Mouse (Mus musculus) heart, embryonic 12.5 days (tissue): ENCODE results near the gene Hsf4. TPM values are rescaled to one million over a fixed set of nuclear protein-coding genes. Genes with fewer than 3 reads are reported as not detected.

Experiments
- ATAC-seq: fragments of 200-750 bp; cut with Nextera tagmentation; 2 replicates; pipeline ENCODE4 v1.8.0; 2017; ENCODE audit warnings: moderate TSS enrichment, moderate library complexity; ENCODE audit not compliant: insufficient number of reproducible peaks, low FRiP score
- H3K27ac ChIP-seq: fragments of 300-500 bp; sonication (generic); 2 replicates; pipeline ENCODE4 v1.5.1; 2016; ENCODE audit warnings: mild to moderate bottlenecking, moderate library complexity; ENCODE audit not compliant: poor library complexity, severe bottlenecking
- H3K27me3 ChIP-seq: fragments of 300-500 bp; sonication (generic); replicated peaks from 2 replicates; pipeline ENCODE4 v1.6.1; 2016; ENCODE audit warnings: mild to moderate bottlenecking, moderate library complexity
- H3K36me3 ChIP-seq: fragments of 300-500 bp; sonication (generic); 2 replicates; pipeline ENCODE4 v1.6.1; 2016; ENCODE audit warnings: mild to moderate bottlenecking, moderate library complexity
- H3K4me1 ChIP-seq: fragments of 300-500 bp; sonication (generic); replicated peaks from 2 replicates; pipeline ENCODE4 v1.6.1; 2016; ENCODE audit warnings: mild to moderate bottlenecking
- H3K4me2 ChIP-seq: fragments of 300-500 bp; sonication (generic); 2 replicates; pipeline ENCODE4 v1.6.1; 2016; ENCODE audit warnings: mild to moderate bottlenecking, moderate library complexity
- H3K4me3 ChIP-seq: fragments of 300-500 bp; sonication (generic); 2 replicates; pipeline ENCODE4 v1.5.1; 2016; ENCODE audit warnings: mild to moderate bottlenecking
- H3K9ac ChIP-seq: fragments of 300-500 bp; sonication (generic); 2 replicates; pipeline ENCODE4 v1.6.1; 2016; ENCODE audit warnings: mild to moderate bottlenecking, moderate library complexity
- H3K9me3 ChIP-seq: fragments of 300-500 bp; sonication (generic); replicated peaks from 2 replicates; pipeline ENCODE4 v1.6.1; 2016; ENCODE audit warnings: mild to moderate bottlenecking, moderate library complexity
- WGBS: fragments of 180-500 bp; shearing (Covaris S2); methylation state at CpG from one replicate; pipeline ENCODE4 v1.1.7; 2016; 5-methylcytosine and 5-hydroxymethylcytosine counted together
- polyA plus RNA-seq: library from polyadenylated mRNA; unstranded; fragments of >200 nt; fragmentation: Nextera tagmentation; extraction: Ambion mirVana; gene quantifications from 2 replicates; pipeline ENCODE4 v1.2.1, GENCODE M21; 2016

Hsf4 gene
- polyA plus RNA-seq, 1 experiment from 2014 or later: not detected

GRCm38 (mm10) chr8:105260371-105261099, 9.1 kb upstream of the Hsf4 start:
- H3K36me3 ChIP-seq: no peaks in the 10 kb centered on the region
- 0 out of 2 replicates have a peak, but pooled peaks cover 4% of the 10 kb centered on the region for H3K9me3 ChIP-seq
- WGBS: 62% methylated on average over 7 of the region's 7 CpGs
- peak overlapping the region; percentile 86; the same call in 1 of the 2 replicates for H3K4me2 ChIP-seq
- H3K4me3 ChIP-seq: no peak overlapping the region
- no peak overlapping the region for H3K9ac ChIP-seq
- peaks cover 71% of the 10 kb centered on the region for H3K27me3 ChIP-seq
- no peak overlapping the region for H3K27ac ChIP-seq
- peaks cover 26% of the 10 kb centered on the region for H3K4me1 ChIP-seq
- ATAC-seq: no peak

DNA sequence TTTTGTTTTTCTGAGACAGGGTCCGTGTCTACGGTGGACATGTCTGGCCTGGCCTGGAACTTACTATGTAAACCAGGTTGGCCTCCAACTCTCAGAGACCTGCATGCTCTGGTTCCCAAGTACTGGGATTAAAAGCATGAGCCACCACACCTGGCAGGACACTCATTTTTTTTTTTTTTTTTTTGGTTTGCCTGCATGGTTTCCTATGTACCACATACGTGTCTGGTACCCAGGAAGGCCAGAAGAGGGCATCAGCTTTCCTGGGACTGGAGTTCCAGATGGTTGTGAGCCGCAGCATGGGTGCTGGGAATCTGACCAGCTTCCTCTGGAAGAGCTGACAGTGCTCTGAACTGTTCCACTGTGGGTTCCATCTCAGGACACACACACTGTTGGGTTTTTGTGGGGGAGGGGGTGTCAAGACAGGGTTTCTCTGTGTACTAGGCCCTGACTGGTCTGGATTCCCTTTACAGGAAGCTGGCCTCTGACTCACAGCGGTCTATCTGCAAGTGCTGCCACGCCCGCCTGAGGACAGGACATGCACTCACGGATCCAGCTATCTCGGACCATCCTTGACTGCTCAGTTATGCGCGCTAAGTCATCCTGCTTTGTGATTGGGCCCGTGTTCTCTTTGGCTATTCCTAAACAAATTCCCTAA, 8.1 kb upstream of the Hsf4 start:
- Histone ChIP-seq H3K27me3 (peaks cover 71% of the 10 kb centered on the region), H3K4me3 (no peak overlapping the region), H3K9ac (no peak overlapping the region), H3K4me1 (peaks cover 25% of the 10 kb centered on the region), H3K27ac (no peak overlapping the region), H3K9me3 (peaks cover 8% of the 10 kb centered on the region; the same call in 1 of the 2 replicates), H3K4me2 (no peak overlapping the region), H3K36me3 (no peaks in the 10 kb centered on the region)
- ATAC-seq: no peak
- 75% methylated on average over 12 of the region's 12 CpGs for WGBS

- Histone ChIP-seq H3K27me3 (peaks cover 76% of the 10 kb centered on the region), H3K4me2 (peak overlapping the region; percentile 97), H3K9me3 (peaks cover 8% of the 10 kb centered on the region; the same call in 1 of the 2 replicates), H3K4me1 (peaks cover 30% of the 10 kb centered on the region), H3K9ac (no peak overlapping the region), H3K4me3 (peak overlapping the region; percentile 87), H3K27ac (no peak overlapping the region), H3K36me3 (no peaks in the 10 kb centered on the region)
- no peak for ATAC-seq
- WGBS: 36% methylated on average over 16 of the region's 16 CpGs
Observed at GRCm38 (mm10) chr8:105263244-105263912, 6.2 kb upstream of the Hsf4 start.

- peak; percentile 67 for ATAC-seq
- peak within 1 kb of the TSS; percentile 87 for H3K4me3 ChIP-seq
- 2% methylated on average over 49 of the region's 54 CpGs for WGBS
- peaks cover 76% of the 10 kb centered on the region for H3K27me3 ChIP-seq
- H3K4me1 ChIP-seq: peaks cover 31% of the 10 kb centered on the region
- H3K27ac ChIP-seq: no peak within 1 kb of the TSS
- H3K36me3 ChIP-seq: no peaks in the 10 kb centered on the region
- H3K9me3 ChIP-seq: peaks cover 8% of the 10 kb centered on the region; the same call in 1 of the 2 replicates
- H3K9ac ChIP-seq: peak within 1 kb of the TSS; percentile 80
- peak within 1 kb of the TSS; percentile 97 for H3K4me2 ChIP-seq
Observed at GRCm38 (mm10) chr8:105264024-105264982, 5.3 kb upstream of the Hsf4 start, which contains the start of the genes Tradd and Fbxl8. Gene Tradd, minus strand, starts transcription at chr8:105264609. Gene Fbxl8, plus strand, starts transcription at chr8:105264648.

GRCm38 (mm10) chr8:105265128-105265527, 4.5 kb upstream of the Hsf4 start:
- no peak for ATAC-seq
- Histone ChIP-seq H3K9ac (peak overlapping the region; percentile 80), H3K27me3 (peaks cover 76% of the 10 kb centered on the region), H3K36me3 (no peaks in the 10 kb centered on the region), H3K27ac (no peak overlapping the region), H3K4me3 (peak overlapping the region; percentile 87), H3K9me3 (peaks cover 8% of the 10 kb centered on the region; the same call in 1 of the 2 replicates), H3K4me1 (peaks cover 31% of the 10 kb centered on the region), H3K4me2 (peak overlapping the region; percentile 97)
- 12% methylated on average over 10 of the region's 10 CpGs for WGBS

- H3K27ac ChIP-seq: no peak overlapping the region
- WGBS: 20% methylated on average over 13 of the region's 13 CpGs
- H3K4me3 ChIP-seq: no peak overlapping the region
- H3K9ac ChIP-seq: no peak overlapping the region
- no peak for ATAC-seq
- no peak overlapping the region for H3K4me2 ChIP-seq
- H3K9me3 ChIP-seq: peaks cover 5% of the 10 kb centered on the region; the same call in 1 of the 2 replicates
- H3K27me3 ChIP-seq: peaks cover 76% of the 10 kb centered on the region
- peaks cover 37% of the 10 kb centered on the region for H3K4me1 ChIP-seq
- H3K36me3 ChIP-seq: no peaks in the 10 kb centered on the region
Observed at GRCm38 (mm10) chr8:105266775-105267174, 2.8 kb upstream of the Hsf4 start.

- no peak overlapping the region for H3K27ac ChIP-seq
- under 1% methylated on average over 65 of the region's 65 CpGs for WGBS
Observed at GRCm38 (mm10) chr8:105268342-105269074, 1.1 kb upstream of the Hsf4 start.

GRCm38 (mm10) chr8:105269075-105269458, 534 bp upstream of the Hsf4 start:
- Histone ChIP-seq H3K4me3 (peak overlapping the region; percentile 53), H3K36me3 (no peaks in the 10 kb centered on the region), H3K4me2 (peak overlapping the region; percentile 87), H3K4me1 (peaks cover 37% of the 10 kb centered on the region), H3K9ac (peak overlapping the region; percentile 70), H3K9me3 (peaks cover 5% of the 10 kb centered on the region; the same call in 1 of the 2 replicates), H3K27ac (no peak overlapping the region), H3K27me3 (peaks cover 85% of the 10 kb centered on the region)
- 3% methylated on average over 10 of the region's 10 CpGs for WGBS
- ATAC-seq: no peak

More at GRCm38 (mm10) chr8:105268342-105269074, 1.1 kb upstream of the Hsf4 start:
- H3K9ac ChIP-seq: peak overlapping the region; percentile 70
- ATAC-seq: peak; percentile 45
- peaks cover 37% of the 10 kb centered on the region for H3K4me1 ChIP-seq
- H3K9me3 ChIP-seq: peaks cover 5% of the 10 kb centered on the region; the same call in 1 of the 2 replicates
- H3K4me3 ChIP-seq: peak overlapping the region; percentile 53
- no peaks in the 10 kb centered on the region for H3K36me3 ChIP-seq
- H3K4me2 ChIP-seq: peak overlapping the region; percentile 87
- H3K27me3 ChIP-seq: peaks cover 79% of the 10 kb centered on the region

DNA sequence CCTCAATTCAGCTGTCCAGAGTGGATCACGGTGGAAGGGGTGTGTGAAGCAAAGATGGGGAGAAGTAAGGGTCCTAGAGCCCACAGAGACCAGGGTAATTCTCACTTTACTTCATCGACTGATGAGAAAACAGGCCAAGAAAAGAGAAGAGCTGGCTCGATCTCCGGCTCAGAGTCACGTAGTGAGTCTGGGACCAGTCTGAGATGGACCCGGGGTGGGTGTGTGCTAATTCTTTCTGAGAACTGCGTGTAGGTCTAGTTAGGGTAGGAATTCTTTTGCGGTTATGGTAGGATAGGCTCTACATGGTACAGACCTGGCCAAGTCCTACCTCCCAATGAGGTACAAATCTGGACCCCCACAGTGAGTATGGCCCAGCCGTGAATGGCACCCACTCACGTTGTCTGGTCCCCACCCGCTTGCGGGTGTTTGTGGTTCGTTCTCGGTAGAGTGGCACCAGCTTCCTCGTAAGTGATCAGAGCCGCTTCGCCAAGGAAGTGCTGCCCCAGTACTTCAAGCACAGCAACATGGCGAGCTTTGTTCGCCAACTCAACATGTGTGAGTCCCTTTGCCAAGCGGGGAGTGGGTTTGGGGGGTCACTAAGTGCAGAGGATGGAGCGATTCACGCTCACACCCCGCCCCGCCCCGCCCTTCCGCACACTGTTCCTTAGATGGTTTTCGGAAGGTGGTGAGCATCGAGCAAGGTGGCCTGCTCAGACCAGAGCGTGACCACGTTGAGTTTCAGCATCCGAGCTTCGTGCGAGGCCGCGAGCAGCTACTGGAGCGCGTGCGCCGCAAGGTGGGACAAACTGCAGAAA, 707 bp downstream of the Hsf4 start:
- WGBS: 4% methylated on average over 39 of the region's 39 CpGs
- peaks cover 33% of the 10 kb centered on the region for H3K4me1 ChIP-seq
- ATAC-seq: no peak
- no peaks in the 10 kb centered on the region for H3K36me3 ChIP-seq
- peak overlapping the region; percentile 87 for H3K4me2 ChIP-seq
- H3K9ac ChIP-seq: peak overlapping the region; percentile 70
- peaks cover 97% of the 10 kb centered on the region for H3K27me3 ChIP-seq
- H3K4me3 ChIP-seq: peak overlapping the region; percentile 53
- no peak overlapping the region for H3K27ac ChIP-seq
- peaks cover 5% of the 10 kb centered on the region; the same call in 1 of the 2 replicates for H3K9me3 ChIP-seq
